In the genomic region with DNA sequence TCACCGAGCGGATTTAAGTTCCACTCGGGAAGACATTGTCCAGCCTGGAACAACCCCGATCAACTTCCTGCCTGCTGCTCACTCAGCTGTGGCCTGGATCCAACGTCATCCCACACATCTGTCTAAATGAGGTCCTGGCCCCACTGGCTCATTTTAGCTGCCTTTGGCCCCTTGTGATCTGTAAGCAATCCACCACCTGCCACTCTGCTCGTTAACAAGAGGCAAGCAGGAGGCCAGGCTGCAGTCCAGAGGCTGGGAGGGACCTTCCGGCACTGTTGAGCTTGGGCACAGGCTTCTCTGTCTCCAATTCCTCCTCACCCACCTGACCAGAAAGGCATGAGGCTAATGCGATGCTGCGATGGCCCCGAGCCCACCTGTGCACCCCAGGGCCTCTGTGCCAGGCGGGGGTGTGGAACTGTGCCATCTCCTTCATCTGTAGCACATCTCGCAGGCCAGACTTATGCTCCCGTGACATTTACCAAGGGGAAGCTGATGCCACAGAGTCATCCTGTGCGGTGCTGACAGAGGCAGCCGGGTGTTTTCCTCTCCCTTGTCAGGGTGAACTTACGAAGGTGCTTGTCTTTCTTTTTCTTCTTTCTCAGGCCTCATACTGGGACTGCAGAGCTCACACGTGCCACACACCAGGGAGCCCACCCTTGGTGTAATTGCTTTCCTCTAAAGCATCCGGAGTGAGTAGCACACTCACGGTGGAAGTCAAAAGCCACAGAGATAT, we compare ENCODE assay signal across 8 mouse cellular contexts. TPM values are rescaled to one million over a fixed set of nuclear protein-coding genes. Genes with fewer than 3 reads are reported as not detected.
DNase-seq lines count a peak whose midpoint lies in the region; ATAC-seq lines count a peak whose summit lies in the region.

No protein-coding gene starts in this region.

- no peaks in the 10 kb centered on the region for H3K9me3 ChIP-seq in liver, embryonic 12.5 days (replicated peaks)

- WGBS in liver, embryonic 12.5 days (ENCODE audit: insufficient replicate concordance) = 54% methylated on average over 19 of the region's 19 CpGs

- intact Hi-C loops in left cerebral cortex, postnatal 25 days (cut with DNase I) = no loop called here

- no peak overlapping the region for H3K4me2 ChIP-seq in liver, embryonic 12.5 days

- H3K36me3 ChIP-seq in liver, embryonic 12.5 days = no peaks in the 10 kb centered on the region

- H3K27ac ChIP-seq in liver, embryonic 12.5 days = no peak overlapping the region

- H3K4me1 ChIP-seq in liver, embryonic 12.5 days = no peaks in the 10 kb centered on the region

- H3K4me3 ChIP-seq in liver, embryonic 12.5 days = no peak overlapping the region

- ATAC-seq in liver, embryonic 12.5 days = no peak

- no peak overlapping the region for H3K9ac ChIP-seq in liver, embryonic 12.5 days

- DNase-seq in cerebellum, adult 11 months = peak; percentile 68
- DNase-seq in cerebellum, postnatal 4 days (ENCODE audit: low spot score in 2 of 2) = no peak
- peak; percentile 63 for DNase-seq in cerebellum, adult 8-10 months
- DNase-seq in kidney, adult 11 months = peak; percentile 80
- peak; percentile 73 for DNase-seq in lung, postnatal 25 days (ENCODE audit: low spot score)
- DNase-seq in left cerebral cortex, postnatal 25 days (ENCODE audit: low spot score in 2 of 2) = no peak
- no peak for DNase-seq in left cerebral cortex, adult 9 months (ENCODE audit: low spot score in 2 of 2)

- peaks cover 21% of the 10 kb centered on the region; the same call in 1 of the 2 replicates for H3K27me3 ChIP-seq in liver, embryonic 12.5 days (replicated peaks)

RNA-seq across cellular contexts. Expression of gene Zdhhc7, which starts 33.2 kb away (rescaled TPM):
- 10 to 100 TPM; 36.5 to 40.0 TPM for total RNA-seq in left cerebral cortex, postnatal 25 days (2021)
- polyA plus RNA-seq in liver, embryonic 12.5 days (2016; fragmentation: Nextera tagmentation; extraction: Ambion mirVana) = 26.0 and 26.1 TPM in 2 replicates

RNA-seq across cellular contexts. Expression of gene 6430548M08Rik, which starts 45.9 kb away (rescaled TPM):
- total RNA-seq in left cerebral cortex, postnatal 25 days (2021) = 100 to 1,000 TPM; 221 to 232 TPM
- polyA plus RNA-seq in liver, embryonic 12.5 days (2016; fragmentation: Nextera tagmentation; extraction: Ambion mirVana) = 1.8 and 2.5 TPM in 2 replicates

Comparison
In these comparisons a context has a peak if more than half of its experiments do, and no peak if none do; other contexts are left out.
1. DNase-seq: peak in cerebellum, adult 11 months (single experiment), cerebellum, adult 8-10 months (single experiment), kidney, adult 11 months (single experiment) and lung, postnatal 25 days (single experiment); none in cerebellum, postnatal 4 days (0 of 2), left cerebral cortex, postnatal 25 days (0 of 2) and left cerebral cortex, adult 9 months (0 of 2).